Mouse (Mus musculus) liver, adult 2 months (tissue): ENCODE data around the gene Cldn18.

Experiments
- CTCF ChIP-seq: fragments of 200-500 bp; IDR thresholded peaks from 2 replicates; pipeline ENCODE4 v1.5.1; 2011; ENCODE audit warnings: low read depth, low read length, control low read depth
- POLR2A ChIP-seq: fragments of 200-500 bp; IDR thresholded peaks from 2 replicates; pipeline ENCODE4 v1.6.1; 2011; ENCODE audit warnings: low read length, control low read depth; ENCODE audit not compliant: insufficient read depth; ENCODE audit errors: extremely low read depth

DNA sequence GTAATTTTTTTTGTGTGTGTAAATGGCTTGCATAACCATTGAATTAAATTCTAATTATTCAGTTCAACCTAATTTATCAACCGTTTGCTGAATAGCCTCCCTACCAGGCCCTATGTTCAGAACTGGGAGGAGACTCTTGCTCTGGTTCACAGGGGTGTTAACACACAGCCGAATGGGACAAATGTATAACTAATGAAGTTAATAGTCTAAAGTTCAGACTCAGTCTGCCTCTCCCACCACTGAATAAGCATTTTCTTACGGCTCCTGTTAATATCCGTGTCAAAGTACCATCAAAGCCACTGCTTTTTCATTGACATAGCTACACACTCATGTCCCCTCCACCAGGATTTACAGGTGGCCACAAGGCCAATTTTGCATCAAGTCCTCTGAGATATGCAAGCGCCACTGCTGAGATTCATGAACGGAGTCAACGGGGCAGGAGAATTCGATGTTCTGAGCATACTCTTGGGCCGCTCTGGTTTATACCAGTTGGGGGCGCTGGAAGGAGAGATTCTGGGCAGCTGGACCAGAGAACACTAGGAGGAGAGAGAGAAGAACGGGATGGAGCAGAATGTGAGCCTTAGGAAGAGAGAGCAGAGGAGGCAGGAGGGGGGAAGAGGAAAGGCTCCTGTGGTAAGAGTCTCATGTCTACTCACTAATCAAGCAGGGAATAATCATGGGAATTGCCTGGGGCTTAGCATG, 9.5 kb downstream of the Cldn18 start:
- TF ChIP-seq POLR2A: no peak
- TF ChIP-seq CTCF: no peak
